Mouse (Mus musculus) lung, postnatal 0 days (tissue): ENCODE results near the gene Iqgap3. TPM values are rescaled to one million over a fixed set of nuclear protein-coding genes. Genes with fewer than 3 reads are reported as not detected.

Experiments
- ATAC-seq: fragments of 200-750 bp; cut with Nextera tagmentation; 2 replicates; pipeline ENCODE4 v1.8.0; 2017; ENCODE audit warnings: moderate library complexity
- DNase-seq: peaks from one replicate; pipeline ENCODE4 v3.0.0-alpha.2; 2016; ENCODE audit warnings: low spot score
- H3K27ac ChIP-seq: fragments of 300-500 bp; sonication (generic); 2 replicates; pipeline ENCODE4 v1.5.1; 2014; ENCODE audit warnings: antibody characterized with exemption, mild to moderate bottlenecking, low read length, mixed read lengths
- H3K27me3 ChIP-seq: fragments of 300-500 bp; sonication (generic); replicated peaks from 2 replicates; pipeline ENCODE4 v1.6.1; 2014; ENCODE audit warnings: low read length, mixed read lengths; ENCODE audit not compliant: insufficient read depth
- H3K36me3 ChIP-seq: fragments of 300-500 bp; sonication (generic); 2 replicates; pipeline ENCODE4 v1.6.1; 2014; ENCODE audit warnings: low read length, mixed read lengths; ENCODE audit not compliant: insufficient read depth
- H3K4me1 ChIP-seq: fragments of 300-500 bp; sonication (generic); 2 replicates; pipeline ENCODE4 v1.6.1; 2014; ENCODE audit warnings: antibody characterized with exemption, low read depth, low read length, mixed read lengths; ENCODE audit not compliant: insufficient read depth
- H3K4me2 ChIP-seq: fragments of 300-500 bp; sonication (generic); replicated peaks from 2 replicates; pipeline ENCODE4 v1.6.1; 2014; ENCODE audit warnings: low read depth, mild to moderate bottlenecking, low read length, moderate library complexity, mixed read lengths
- H3K4me3 ChIP-seq: fragments of 300-500 bp; sonication (generic); 2 replicates; pipeline ENCODE4 v1.5.1; 2014; ENCODE audit warnings: low read depth, low read length
- H3K9ac ChIP-seq: fragments of 300-500 bp; sonication (generic); replicated peaks from 2 replicates; pipeline ENCODE4 v1.6.1; 2014; ENCODE audit warnings: low read depth, mild to moderate bottlenecking
- H3K9me3 ChIP-seq: fragments of 300-500 bp; sonication (generic); 2 replicates; pipeline ENCODE4 v1.6.1; 2016; ENCODE audit warnings: low read length, mixed read lengths
- CTCF ChIP-seq: IDR thresholded peaks from 2 replicates; pipeline ENCODE4 v1.5.1; 2016; ENCODE audit warnings: antibody characterized with exemption, mild to moderate bottlenecking
- EP300 ChIP-seq: IDR thresholded peaks from 2 replicates; pipeline ENCODE4 v1.6.1; 2016; ENCODE audit warnings: antibody characterized with exemption, mild to moderate bottlenecking, control low read depth
- WGBS: fragments of 180-500 bp; shearing (Covaris S2); extraction: QIAGEN DNeasy Blood & Tissue Kit; methylation state at CpG from one replicate; pipeline ENCODE4 v1.1.7; 2014; 5-methylcytosine and 5-hydroxymethylcytosine counted together
- polyA plus RNA-seq: library from polyadenylated mRNA; unstranded; fragments of >200 nt; fragmentation: Nextera tagmentation; extraction: Ambion mirVana; gene quantifications from 2 replicates; pipeline ENCODE4 v1.2.1, GENCODE M21; 2015

Iqgap3 gene
- polyA plus RNA-seq, 1 experiment from 2014 or later: 0.92 TPM

DNA sequence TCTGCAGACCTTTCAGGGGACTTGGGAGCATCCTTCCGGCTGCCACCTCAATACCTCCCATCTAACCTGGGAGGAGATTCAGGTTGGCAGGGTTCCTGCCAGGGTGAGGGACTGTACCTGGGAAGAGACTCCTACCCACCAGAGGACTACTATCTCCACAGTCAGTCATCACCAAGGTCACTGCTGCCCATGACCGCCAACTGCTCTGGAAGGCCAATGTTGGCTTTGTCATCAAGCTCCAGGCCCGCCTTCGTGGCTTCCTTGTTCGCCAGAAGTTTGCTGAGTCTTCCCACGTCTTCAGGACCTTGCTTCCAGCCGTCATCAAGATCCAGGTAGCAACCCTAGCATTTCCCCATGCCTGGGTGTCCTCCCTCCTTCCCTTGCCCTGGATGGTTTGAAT is 20.0 kb downstream of the Iqgap3 start:
- DNase-seq: no peak
- ATAC-seq: no peak
- Histone ChIP-seq H3K4me3 (no peak overlapping the region), H3K9me3 (no peaks in the 10 kb centered on the region), H3K27ac (no peak overlapping the region), H3K9ac (no peak overlapping the region), H3K27me3 (no peaks in the 10 kb centered on the region), H3K4me2 (no peak overlapping the region), H3K36me3 (no peaks in the 10 kb centered on the region; the same call in 1 of the 2 replicates), H3K4me1 (no peaks in the 10 kb centered on the region)
- TF ChIP-seq EP300 (no peak), CTCF (no peak)
- WGBS: 86% methylated on average over 7 of the region's 7 CpGs

DNA sequence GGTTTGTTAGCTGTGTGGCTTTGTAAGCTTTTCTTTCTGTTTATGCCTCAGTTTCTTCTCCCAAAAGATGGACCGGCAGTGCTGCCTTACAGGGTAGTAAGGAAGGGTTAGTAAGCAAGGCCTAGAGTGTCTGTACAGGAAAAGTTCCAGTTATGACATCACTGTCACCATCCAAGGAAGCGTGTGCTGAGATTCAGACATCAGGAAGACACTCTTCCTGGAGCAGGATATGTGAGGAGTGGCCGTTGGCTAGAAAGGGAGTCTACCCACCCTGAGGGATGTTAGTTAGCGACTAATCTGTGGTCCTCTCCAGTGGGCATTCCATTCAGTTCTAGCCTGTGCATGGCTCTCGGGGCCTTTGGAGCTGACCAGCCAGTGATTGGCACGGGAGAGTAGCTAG is 20.4 kb downstream of the Iqgap3 start:
- no peaks in the 10 kb centered on the region; the same call in 1 of the 2 replicates for H3K36me3 ChIP-seq
- peak; percentile 82 for ATAC-seq
- no peak for TF ChIP-seq EP300
- TF ChIP-seq CTCF: no peak

GRCm38 (mm10) chr3:88102611-88103010 is 20.8 kb downstream of the Iqgap3 start:
- no peaks in the 10 kb centered on the region for H3K27me3 ChIP-seq
- TF ChIP-seq EP300 (no peak), CTCF (no peak)
- H3K4me1 ChIP-seq: no peaks in the 10 kb centered on the region
- no peaks in the 10 kb centered on the region; the same call in 1 of the 2 replicates for H3K36me3 ChIP-seq
- no peak overlapping the region for H3K4me2 ChIP-seq
- DNase-seq (peak; percentile 17), ATAC-seq (peak; percentile 65)
- H3K27ac ChIP-seq: peak overlapping the region; percentile 57
- H3K9ac ChIP-seq: no peak overlapping the region
- WGBS: 61% methylated on average over 6 of the region's 6 CpGs
- H3K4me3 ChIP-seq: no peak overlapping the region
- H3K9me3 ChIP-seq: no peaks in the 10 kb centered on the region

More for the DNA sequence above, 20.4 kb downstream of the Iqgap3 start:
- Histone ChIP-seq H3K9me3 (no peaks in the 10 kb centered on the region), H3K27ac (peak overlapping the region; percentile 57), H3K4me3 (no peak overlapping the region), H3K4me2 (no peak overlapping the region), H3K9ac (no peak overlapping the region), H3K27me3 (no peaks in the 10 kb centered on the region), H3K4me1 (no peaks in the 10 kb centered on the region)
- 70% methylated on average over 6 of the region's 6 CpGs for WGBS
- peak; percentile 57 for DNase-seq

DNA sequence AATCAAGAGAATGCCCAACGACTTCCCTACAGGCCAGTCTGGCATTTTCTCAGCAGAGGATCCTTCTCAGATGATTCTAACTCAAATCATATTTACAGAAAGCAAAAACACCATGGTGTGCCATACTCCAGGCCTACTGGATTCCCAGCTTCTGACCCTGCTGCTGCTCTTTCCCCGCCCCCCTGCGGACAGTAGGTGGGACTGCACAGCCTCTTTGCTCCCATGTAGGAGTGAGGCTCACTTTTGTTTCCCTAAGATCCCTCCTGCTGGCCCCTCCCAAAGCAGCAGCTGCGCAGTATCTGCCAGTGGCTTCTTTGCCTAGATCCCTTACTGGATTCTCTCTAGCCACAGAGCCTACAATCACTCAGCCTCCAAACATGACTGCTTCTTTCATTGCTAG is 24.4 kb downstream of the Iqgap3 start:
- TF ChIP-seq CTCF: no peak
- no peak for TF ChIP-seq EP300
- WGBS: 91% methylated on average over 4 of the region's 4 CpGs

DNA sequence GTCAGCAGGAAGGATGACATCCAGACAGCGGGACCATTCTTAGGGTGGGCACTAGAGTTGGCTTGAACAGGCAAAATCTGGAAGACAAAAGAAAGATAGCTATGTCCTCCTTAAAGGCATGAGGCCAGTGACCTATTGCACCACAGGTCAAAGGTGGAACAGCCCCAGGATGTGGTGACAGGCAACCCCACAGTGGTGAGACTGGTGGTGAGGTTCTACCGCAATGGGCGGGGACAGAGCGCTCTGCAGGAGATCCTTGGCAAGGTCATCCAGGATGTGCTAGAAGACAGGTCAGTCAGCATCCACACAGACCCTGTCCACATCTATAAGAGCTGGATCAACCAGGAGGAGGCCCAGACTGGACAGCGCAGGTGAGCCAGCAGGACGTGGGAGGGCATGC is 27.4 kb downstream of the Iqgap3 start:
- Histone ChIP-seq H3K36me3 (no peaks in the 10 kb centered on the region), H3K27ac (no peak overlapping the region), H3K9me3 (no peaks in the 10 kb centered on the region), H3K4me3 (no peak overlapping the region), H3K9ac (no peak overlapping the region), H3K4me1 (no peaks in the 10 kb centered on the region), H3K27me3 (no peaks in the 10 kb centered on the region), H3K4me2 (no peak overlapping the region)
- no peak for TF ChIP-seq CTCF
- TF ChIP-seq EP300: no peak
- 93% methylated on average over 6 of the region's 6 CpGs for whole genome bisulfite sequencing
- ATAC-seq (no peak), DNase-seq (no peak)

More for the DNA sequence above, 24.4 kb downstream of the Iqgap3 start:
- DNase-seq: no peak
- H3K9ac ChIP-seq: no peak overlapping the region
- H3K4me2 ChIP-seq: no peak overlapping the region
- H3K27ac ChIP-seq: no peak overlapping the region
- H3K36me3 ChIP-seq: no peaks in the 10 kb centered on the region; the same call in 1 of the 2 replicates
- H3K4me3 ChIP-seq: no peak overlapping the region
- no peaks in the 10 kb centered on the region for H3K4me1 ChIP-seq
- no peaks in the 10 kb centered on the region for H3K27me3 ChIP-seq
- H3K9me3 ChIP-seq: no peaks in the 10 kb centered on the region
- ATAC-seq: no peak

DNA sequence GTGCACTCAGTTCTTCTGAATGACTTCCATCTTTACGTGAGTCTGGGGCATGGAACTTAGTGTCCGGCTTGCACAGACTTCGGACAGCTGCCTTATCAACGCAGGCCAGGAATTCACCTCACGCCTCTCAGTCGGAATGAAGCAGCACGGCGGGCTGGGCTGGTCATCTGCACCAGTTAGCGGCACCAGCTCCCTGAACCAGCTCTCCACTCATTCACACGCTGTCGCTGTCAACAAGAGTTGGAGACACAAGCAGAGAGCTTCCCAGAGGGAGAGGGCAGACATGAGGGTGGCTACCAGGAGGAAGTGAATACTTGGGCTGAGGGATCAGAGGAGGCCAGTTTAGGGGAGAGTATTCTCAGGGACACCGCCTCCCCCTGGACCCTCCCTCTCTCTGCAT is 32.6 kb downstream of the Iqgap3 start:
- 80% methylated on average over 12 of the region's 12 CpGs for whole genome bisulfite sequencing
- H3K4me1 ChIP-seq: no peaks in the 10 kb centered on the region
- no peaks in the 10 kb centered on the region for H3K9me3 ChIP-seq
- 0 out of 2 replicates have a peak, but pooled peaks cover 5% of the 10 kb centered on the region for H3K36me3 ChIP-seq
- H3K27ac ChIP-seq: no peak overlapping the region
- no peak for TF ChIP-seq CTCF
- TF ChIP-seq EP300: no peak
- H3K27me3 ChIP-seq: no peaks in the 10 kb centered on the region
- no peak overlapping the region for H3K9ac ChIP-seq
- DNase-seq (no peak), ATAC-seq (no peak)
- no peak overlapping the region for H3K4me3 ChIP-seq
- no peak overlapping the region for H3K4me2 ChIP-seq

GRCm38 (mm10) chr3:88120117-88120651 is 38.4 kb downstream of the Iqgap3 start:
- no peaks in the 10 kb centered on the region for H3K27me3 ChIP-seq
- DNase-seq: peak; percentile 77
- peak; percentile 77 for ATAC-seq
- no peak overlapping the region for H3K4me2 ChIP-seq
- 0 out of 2 replicates have a peak, but pooled peaks cover 5% of the 10 kb centered on the region for H3K36me3 ChIP-seq
- H3K27ac ChIP-seq: peak overlapping the region; percentile 26; the same call in 1 of the 2 replicates
- no peak overlapping the region for H3K9ac ChIP-seq
- no peak overlapping the region for H3K4me3 ChIP-seq
- H3K9me3 ChIP-seq: no peaks in the 10 kb centered on the region
- TF ChIP-seq EP300 (no peak), CTCF (no peak)
- no peaks in the 10 kb centered on the region for H3K4me1 ChIP-seq
- WGBS: 73% methylated on average over 19 of the region's 19 CpGs
